Mouse (Mus musculus): Measurements from ENCODE around the gene Col6a2. TPM values are rescaled to one million over a fixed set of nuclear protein-coding genes. Genes with fewer than 3 reads are reported as not detected.

Col6a2 gene
- polyA plus RNA-seq, 1 experiment from 2014 or later = 23.5 TPM

- Histone ChIP-seq H3K4me3 (no peak overlapping the region), H3K9ac (no peak overlapping the region), H3K36me3 (no peaks in the 10 kb centered on the region), H3K27me3 (no peaks in the 10 kb centered on the region), H3K4me2 (no peak overlapping the region), H3K4me1 (replicated peaks) (no peaks in the 10 kb centered on the region), H3K9me3 (no peaks in the 10 kb centered on the region), H3K27ac (no peak overlapping the region)
- WGBS = 91% methylated on average over 3 of the region's 3 CpGs
- no peak for ATAC-seq (ENCODE audit: low FRiP score)
Measured at GRCm38 (mm10) chr10:76647390-76647789, 24.0 kb upstream of the Col6a2 start.

GRCm38 (mm10) chr10:76645686-76646085 lies 22.3 kb upstream of the Col6a2 start:
- Histone ChIP-seq H3K9ac (no peak overlapping the region), H3K27ac (no peak overlapping the region), H3K4me2 (no peak overlapping the region), H3K9me3 (no peaks in the 10 kb centered on the region), H3K27me3 (no peaks in the 10 kb centered on the region), H3K36me3 (no peaks in the 10 kb centered on the region), H3K4me1 (replicated peaks) (no peaks in the 10 kb centered on the region), H3K4me3 (no peak overlapping the region)
- WGBS = 89% methylated on average over 4 of the region's 4 CpGs
- no peak for ATAC-seq (ENCODE audit: low FRiP score)

GRCm38 (mm10) chr10:76645066-76645465 lies 21.6 kb upstream of the Col6a2 start:
- ATAC-seq (ENCODE audit: low FRiP score) = no peak
- no peaks in the 10 kb centered on the region for H3K4me1 ChIP-seq (replicated peaks)
- H3K9ac ChIP-seq = no peak overlapping the region
- no peak overlapping the region for H3K4me3 ChIP-seq
- no peaks in the 10 kb centered on the region for H3K27me3 ChIP-seq
- no peaks in the 10 kb centered on the region for H3K36me3 ChIP-seq
- H3K27ac ChIP-seq = no peak overlapping the region
- H3K4me2 ChIP-seq = no peak overlapping the region
- no peaks in the 10 kb centered on the region for H3K9me3 ChIP-seq

GRCm38 (mm10) chr10:76643999-76644398 lies 20.6 kb upstream of the Col6a2 start:
- no peaks in the 10 kb centered on the region for H3K9me3 ChIP-seq
- no peak overlapping the region for H3K4me3 ChIP-seq
- no peaks in the 10 kb centered on the region for H3K4me1 ChIP-seq (replicated peaks)
- 88% methylated on average over 4 of the region's 4 CpGs for WGBS
- H3K36me3 ChIP-seq = no peaks in the 10 kb centered on the region
- no peaks in the 10 kb centered on the region for H3K27me3 ChIP-seq
- ATAC-seq (ENCODE audit: low FRiP score) = no peak
- H3K27ac ChIP-seq = no peak overlapping the region
- no peak overlapping the region for H3K9ac ChIP-seq
- H3K4me2 ChIP-seq = no peak overlapping the region

- Histone ChIP-seq H3K4me2 (no peak overlapping the region), H3K4me3 (no peak overlapping the region), H3K36me3 (no peaks in the 10 kb centered on the region), H3K27me3 (no peaks in the 10 kb centered on the region), H3K27ac (no peak overlapping the region), H3K4me1 (replicated peaks) (no peaks in the 10 kb centered on the region), H3K9ac (no peak overlapping the region), H3K9me3 (no peaks in the 10 kb centered on the region)
- WGBS = 81% methylated on average over 9 of the region's 9 CpGs
- ATAC-seq (ENCODE audit: low FRiP score) = no peak
Measured at GRCm38 (mm10) chr10:76643446-76643845, 20.0 kb upstream of the Col6a2 start.

- Histone ChIP-seq H3K27me3 (no peaks in the 10 kb centered on the region), H3K36me3 (no peaks in the 10 kb centered on the region), H3K4me3 (no peak overlapping the region), H3K4me1 (replicated peaks) (no peaks in the 10 kb centered on the region), H3K9me3 (no peaks in the 10 kb centered on the region), H3K4me2 (no peak overlapping the region), H3K27ac (no peak overlapping the region), H3K9ac (no peak overlapping the region)
- no peak for ATAC-seq (ENCODE audit: low FRiP score)
- WGBS = 84% methylated on average over 9 of the region's 9 CpGs
Measured at GRCm38 (mm10) chr10:76642628-76643434, 19.4 kb upstream of the Col6a2 start.

GRCm38 (mm10) chr10:76641894-76642627 lies 18.6 kb upstream of the Col6a2 start:
- H3K4me1 ChIP-seq (replicated peaks) = no peaks in the 10 kb centered on the region
- no peak for ATAC-seq (ENCODE audit: low FRiP score)
- 84% methylated on average over 13 of the region's 13 CpGs for whole genome bisulfite sequencing

GRCm38 (mm10) chr10:76639952-76640351 lies 16.5 kb upstream of the Col6a2 start:
- Histone ChIP-seq H3K4me1 (replicated peaks) (no peaks in the 10 kb centered on the region), H3K36me3 (no peaks in the 10 kb centered on the region), H3K9me3 (no peaks in the 10 kb centered on the region), H3K4me2 (no peak overlapping the region), H3K9ac (no peak overlapping the region), H3K4me3 (no peak overlapping the region), H3K27ac (no peak overlapping the region), H3K27me3 (no peaks in the 10 kb centered on the region)
- no peak for ATAC-seq (ENCODE audit: low FRiP score)
- 93% methylated on average over 2 of the region's 2 CpGs for WGBS

More at GRCm38 (mm10) chr10:76641894-76642627, 18.6 kb upstream of the Col6a2 start:
- no peak overlapping the region for H3K4me3 ChIP-seq
- no peak overlapping the region for H3K27ac ChIP-seq
- no peaks in the 10 kb centered on the region for H3K9me3 ChIP-seq
- H3K4me2 ChIP-seq = no peak overlapping the region
- no peak overlapping the region for H3K9ac ChIP-seq
- H3K36me3 ChIP-seq = no peaks in the 10 kb centered on the region
- H3K27me3 ChIP-seq = no peaks in the 10 kb centered on the region

GRCm38 (mm10) chr10:76636601-76637000 lies 13.2 kb upstream of the Col6a2 start:
- Histone ChIP-seq H3K27me3 (no peaks in the 10 kb centered on the region), H3K4me2 (no peak overlapping the region), H3K4me1 (replicated peaks) (no peaks in the 10 kb centered on the region), H3K9me3 (no peaks in the 10 kb centered on the region), H3K36me3 (no peaks in the 10 kb centered on the region), H3K4me3 (no peak overlapping the region), H3K9ac (no peak overlapping the region), H3K27ac (no peak overlapping the region)
- 83% methylated on average over 4 of the region's 4 CpGs for WGBS
- no peak for ATAC-seq (ENCODE audit: low FRiP score)

GRCm38 (mm10) chr10:76636026-76636425 lies 12.6 kb upstream of the Col6a2 start:
- WGBS = 81% methylated on average over 3 of the region's 3 CpGs
- no peaks in the 10 kb centered on the region for H3K36me3 ChIP-seq
- no peak overlapping the region for H3K9ac ChIP-seq
- no peak overlapping the region for H3K4me3 ChIP-seq
- no peak overlapping the region for H3K27ac ChIP-seq
- no peak overlapping the region for H3K4me2 ChIP-seq
- H3K9me3 ChIP-seq = no peaks in the 10 kb centered on the region
- ATAC-seq (ENCODE audit: low FRiP score) = no peak
- H3K4me1 ChIP-seq (replicated peaks) = no peaks in the 10 kb centered on the region
- H3K27me3 ChIP-seq = no peaks in the 10 kb centered on the region

- Histone ChIP-seq H3K9me3 (no peaks in the 10 kb centered on the region), H3K4me3 (no peak overlapping the region), H3K9ac (no peak overlapping the region), H3K4me1 (replicated peaks) (no peaks in the 10 kb centered on the region), H3K27ac (no peak overlapping the region), H3K4me2 (no peak overlapping the region), H3K27me3 (no peaks in the 10 kb centered on the region), H3K36me3 (no peaks in the 10 kb centered on the region)
- 91% methylated on average over 5 of the region's 5 CpGs for WGBS
- ATAC-seq (ENCODE audit: low FRiP score) = no peak
Measured at GRCm38 (mm10) chr10:76634584-76634983, 11.2 kb upstream of the Col6a2 start.

GRCm38 (mm10) chr10:76634094-76634571 lies 10.7 kb upstream of the Col6a2 start:
- Histone ChIP-seq H3K9me3 (0 out of 2 replicates have a peak, but pooled peaks cover under 1% of the 10 kb centered on the region), H3K36me3 (no peaks in the 10 kb centered on the region), H3K4me2 (no peak overlapping the region), H3K27me3 (no peaks in the 10 kb centered on the region), H3K4me3 (no peak overlapping the region), H3K4me1 (replicated peaks) (no peaks in the 10 kb centered on the region), H3K27ac (no peak overlapping the region), H3K9ac (no peak overlapping the region)
- no peak for ATAC-seq (ENCODE audit: low FRiP score)
- WGBS = 64% methylated on average over 7 of the region's 7 CpGs

Data from hindbrain, embryonic 13.5 days (tissue).